In genomic region chr5:146461612-146462011, GRCm38 (mm10) we compare ENCODE assay signal across 32 mouse cellular contexts. TPM values are rescaled to one million over a fixed set of nuclear protein-coding genes. Genes with fewer than 3 reads are reported as not detected.
DNase-seq lines count a peak whose midpoint lies in the region; ATAC-seq lines count a peak whose summit lies in the region.
"Had no signal": no experiment of that assay in that cellular context is flagged by ENCODE, and none has a peak within 500 bp of the region (broad histone marks: within the 10 kb centered on the region; RNA-seq: fewer than 3 reads in every experiment).

No protein-coding gene starts in this region.

- no peaks in the 10 kb centered on the region for H3K9me3 ChIP-seq in kidney, embryonic 15.5 days (replicated peaks)
- no peaks in the 10 kb centered on the region for H3K9me3 ChIP-seq in kidney, embryonic 16.5 days (ENCODE audit: low read length)
- no peaks in the 10 kb centered on the region for H3K9me3 ChIP-seq in hindbrain, embryonic 14.5 days (ENCODE audit: control insufficient read depth, low read length)
- H3K9me3 ChIP-seq: embryonic facial prominence, embryonic 12.5 days; hindbrain, embryonic 15.5 days; intestine, embryonic 15.5 days; limb, embryonic 10.5 days; liver, embryonic 12.5 days; lung, embryonic 15.5 days; midbrain, embryonic 15.5 days had no signal

- 61% methylated on average over 8 of the region's 8 CpGs for WGBS in kidney, embryonic 15.5 days
- WGBS in kidney, embryonic 16.5 days: 55% methylated on average over 8 of the region's 8 CpGs
- 89% methylated on average over 8 of the region's 8 CpGs for WGBS in hindbrain, embryonic 14.5 days

- no peak overlapping the region for H3K9ac ChIP-seq in kidney, embryonic 15.5 days
- H3K9ac ChIP-seq in kidney, embryonic 16.5 days (replicated peaks; ENCODE audit: low read length): no peak overlapping the region
- H3K9ac ChIP-seq in hindbrain, embryonic 14.5 days: no peak overlapping the region
- H3K9ac ChIP-seq: embryonic facial prominence, embryonic 12.5 days; hindbrain, embryonic 15.5 days; intestine, embryonic 15.5 days; liver, embryonic 12.5 days; lung, embryonic 15.5 days; midbrain, embryonic 15.5 days had no signal

- no peak overlapping the region for H3K27ac ChIP-seq in kidney, embryonic 15.5 days
- H3K27ac ChIP-seq in kidney, embryonic 16.5 days (ENCODE audit: low read length): peak overlapping the region; percentile 52; the same call in 1 of the 2 replicates
- no peak overlapping the region for H3K27ac ChIP-seq in hindbrain, embryonic 14.5 days
- H3K27ac ChIP-seq: embryonic facial prominence, embryonic 12.5 days; gastrocnemius, adult 2 months; hindbrain, embryonic 15.5 days; intestine, embryonic 15.5 days; left cerebral cortex, adult 2 months; limb, embryonic 10.5 days; liver, embryonic 12.5 days; lung, embryonic 15.5 days; midbrain, embryonic 15.5 days had no signal

- H3K27me3 ChIP-seq in kidney, embryonic 15.5 days: no peaks in the 10 kb centered on the region
- H3K27me3 ChIP-seq in kidney, embryonic 16.5 days (ENCODE audit: insufficient read depth, low read length): no peaks in the 10 kb centered on the region
- H3K27me3 ChIP-seq in hindbrain, embryonic 14.5 days (ENCODE audit: control insufficient read depth, insufficient read depth, low read length): no peaks in the 10 kb centered on the region
- H3K27me3 ChIP-seq: embryonic facial prominence, embryonic 12.5 days; hindbrain, embryonic 15.5 days; intestine, embryonic 15.5 days; liver, embryonic 12.5 days; lung, embryonic 15.5 days; midbrain, embryonic 15.5 days had no signal

- no peak overlapping the region for H3K4me3 ChIP-seq in kidney, embryonic 15.5 days (replicated peaks)
- H3K4me3 ChIP-seq in kidney, embryonic 16.5 days (ENCODE audit: low read length): no peak overlapping the region
- no peak overlapping the region for H3K4me3 ChIP-seq in hindbrain, embryonic 14.5 days (replicated peaks; ENCODE audit: low read length)
- H3K4me3 ChIP-seq: embryonic facial prominence, embryonic 12.5 days; gastrocnemius, adult 2 months; hindbrain, embryonic 15.5 days; intestine, embryonic 15.5 days; left cerebral cortex, adult 2 months; limb, embryonic 10.5 days; liver, embryonic 12.5 days; lung, embryonic 15.5 days; midbrain, embryonic 15.5 days had no signal

- H3K4me1 ChIP-seq in kidney, embryonic 15.5 days: no peaks in the 10 kb centered on the region
- 0 out of 2 replicates have a peak, but pooled peaks cover 5% of the 10 kb centered on the region for H3K4me1 ChIP-seq in kidney, embryonic 16.5 days (ENCODE audit: insufficient read depth, low read length)
- H3K4me1 ChIP-seq in hindbrain, embryonic 14.5 days (replicated peaks; ENCODE audit: control insufficient read depth, insufficient read depth, low read length): no peaks in the 10 kb centered on the region
- H3K4me1 ChIP-seq: embryonic facial prominence, embryonic 12.5 days; hindbrain, embryonic 15.5 days; intestine, embryonic 15.5 days; limb, embryonic 10.5 days; liver, embryonic 12.5 days; lung, embryonic 15.5 days; midbrain, embryonic 15.5 days had no signal

- no peak overlapping the region for H3K4me2 ChIP-seq in kidney, embryonic 15.5 days
- no peak overlapping the region for H3K4me2 ChIP-seq in kidney, embryonic 16.5 days (replicated peaks; ENCODE audit: low read depth, low read length)
- no peak overlapping the region for H3K4me2 ChIP-seq in hindbrain, embryonic 14.5 days (replicated peaks)
- H3K4me2 ChIP-seq: embryonic facial prominence, embryonic 12.5 days; heart, embryonic 11.5 days; hindbrain, embryonic 15.5 days; intestine, embryonic 15.5 days; liver, embryonic 12.5 days; lung, embryonic 15.5 days; midbrain, embryonic 15.5 days had no signal

- no peak; the same call in 1 of the 2 replicates for ATAC-seq in kidney, embryonic 15.5 days (replicated peaks; ENCODE audit: low FRiP score)
- ATAC-seq in kidney, embryonic 16.5 days (ENCODE audit: low FRiP score, low TSS enrichment): peak; percentile 39; the same call in 1 of the 2 replicates
- no peak for ATAC-seq in hindbrain, embryonic 14.5 days (ENCODE audit: low FRiP score)
- ATAC-seq: forebrain, embryonic 16.5 days; intestine, embryonic 15.5 days; liver, embryonic 12.5 days; midbrain, embryonic 15.5 days had no signal

- H3K36me3 ChIP-seq in kidney, embryonic 15.5 days: no peaks in the 10 kb centered on the region
- H3K36me3 ChIP-seq in kidney, embryonic 16.5 days (ENCODE audit: insufficient read depth, low read length): no peaks in the 10 kb centered on the region
- peaks cover 55% of the 10 kb centered on the region for H3K36me3 ChIP-seq in hindbrain, embryonic 14.5 days (replicated peaks; ENCODE audit: control insufficient read depth, insufficient read depth)
- H3K36me3 ChIP-seq: intestine, embryonic 15.5 days; liver, embryonic 12.5 days; lung, embryonic 15.5 days had no signal

- DNase-seq in kidney, adult 11 months: peak; percentile 76
- DNase-seq in kidney, adult 18-20 months: peak; percentile 34
- DNase-seq in lung, postnatal 10 days: peak; percentile 11
- DNase-seq in frontal cortex, postnatal 36 days (ENCODE audit: low spot score in 2 of 2): no peak
- no peak for DNase-seq in layer of hippocampus, postnatal 10 days (ENCODE audit: low spot score in 2 of 2)
- no peak for DNase-seq in hindbrain, embryonic 14.5 days (ENCODE audit: low spot score)
- DNase-seq: adrenal gland, postnatal 25 days; cerebellum, adult 18-20 months; gastrocnemius, adult 2 months; right cerebral cortex, postnatal 25 days; thymus, postnatal 36 days had no signal

RNA-seq across cellular contexts. Expression of gene Gm6408, which starts 20.2 kb away (rescaled TPM):
- not detected in 2 replicates for polyA plus RNA-seq in kidney, embryonic 15.5 days (2015; fragmentation: Nextera tagmentation; extraction: Ambion mirVana)
- not detected in 2 replicates for polyA plus RNA-seq in kidney, embryonic 16.5 days (2015; fragmentation: Nextera tagmentation; extraction: Ambion mirVana)
- total RNA-seq in layer of hippocampus, postnatal 10 days (2021): not detected
- not detected in 2 replicates for polyA plus RNA-seq in hindbrain, embryonic 14.5 days (2014; fragmentation: Nextera tagmentation; extraction: Ambion mirVana)
- total RNA-seq: adrenal gland, postnatal 25 days; gastrocnemius, adult 2 months; heart, postnatal 10 days; layer of hippocampus, adult 8-10 months; left cerebral cortex, adult 2 months; megakaryocyte-erythroid progenitor cell, adult 5-6 weeks; neutrophil, adult 5-6 weeks had no signal
- polyA plus RNA-seq: C2C12; embryonic facial prominence, embryonic 12.5 days; forebrain, embryonic 16.5 days; gonadal fat pad, adult 2 months; heart, embryonic 11.5 days; intestine, embryonic 15.5 days; limb, embryonic 10.5 days; liver, embryonic 12.5 days; lung, embryonic 15.5 days; midbrain, embryonic 15.5 days; spleen, adult 2 months; stomach, embryonic 14.5 days had no signal

RNA-seq across cellular contexts. Expression of gene Gm6370, which starts 29.6 kb away (rescaled TPM):
- not detected in 2 replicates for polyA plus RNA-seq in kidney, embryonic 15.5 days (2015; fragmentation: Nextera tagmentation; extraction: Ambion mirVana)
- not detected in 2 replicates for polyA plus RNA-seq in kidney, embryonic 16.5 days (2015; fragmentation: Nextera tagmentation; extraction: Ambion mirVana)
- not detected for total RNA-seq in layer of hippocampus, postnatal 10 days (2021)
- not detected in 2 replicates for polyA plus RNA-seq in hindbrain, embryonic 14.5 days (2014; fragmentation: Nextera tagmentation; extraction: Ambion mirVana)
- total RNA-seq: adrenal gland, postnatal 25 days; gastrocnemius, adult 2 months; heart, postnatal 10 days; layer of hippocampus, adult 8-10 months; left cerebral cortex, adult 2 months; megakaryocyte-erythroid progenitor cell, adult 5-6 weeks; neutrophil, adult 5-6 weeks had no signal
- polyA plus RNA-seq: C2C12; cortical plate, adult 2 months; embryonic facial prominence, embryonic 12.5 days; forebrain, embryonic 16.5 days; gonadal fat pad, adult 2 months; heart, embryonic 11.5 days; hindbrain, embryonic 15.5 days; intestine, embryonic 15.5 days; limb, embryonic 10.5 days; liver, embryonic 12.5 days; lung, embryonic 15.5 days; midbrain, embryonic 15.5 days; spleen, adult 2 months; stomach, embryonic 14.5 days had no signal

RNA-seq across cellular contexts. Expression of gene 4930449I24Rik, which starts 40.6 kb away (rescaled TPM):
- not detected in 2 replicates for polyA plus RNA-seq in kidney, embryonic 15.5 days (2015; fragmentation: Nextera tagmentation; extraction: Ambion mirVana)
- not detected in 2 replicates for polyA plus RNA-seq in kidney, embryonic 16.5 days (2015; fragmentation: Nextera tagmentation; extraction: Ambion mirVana)
- not detected for total RNA-seq in layer of hippocampus, postnatal 10 days (2021)
- not detected in 2 replicates for polyA plus RNA-seq in hindbrain, embryonic 14.5 days (2014; fragmentation: Nextera tagmentation; extraction: Ambion mirVana)
- total RNA-seq: adrenal gland, postnatal 25 days; gastrocnemius, adult 2 months; heart, postnatal 10 days; layer of hippocampus, adult 8-10 months; left cerebral cortex, adult 2 months; megakaryocyte-erythroid progenitor cell, adult 5-6 weeks; neutrophil, adult 5-6 weeks had no signal
- polyA plus RNA-seq: C2C12; cortical plate, adult 2 months; embryonic facial prominence, embryonic 12.5 days; forebrain, embryonic 16.5 days; heart, embryonic 11.5 days; hindbrain, embryonic 15.5 days; intestine, embryonic 15.5 days; limb, embryonic 10.5 days; liver, embryonic 12.5 days; lung, embryonic 15.5 days; midbrain, embryonic 15.5 days; spleen, adult 2 months; stomach, embryonic 14.5 days had no signal

RNA-seq across cellular contexts. Expression of gene Gm3402, which starts 52.3 kb away (rescaled TPM):
- polyA plus RNA-seq in kidney, embryonic 15.5 days (2015; fragmentation: Nextera tagmentation; extraction: Ambion mirVana): not detected in 2 replicates
- not detected in 2 replicates for polyA plus RNA-seq in kidney, embryonic 16.5 days (2015; fragmentation: Nextera tagmentation; extraction: Ambion mirVana)
- not detected for total RNA-seq in layer of hippocampus, postnatal 10 days (2021)
- not detected in 2 replicates for polyA plus RNA-seq in hindbrain, embryonic 14.5 days (2014; fragmentation: Nextera tagmentation; extraction: Ambion mirVana)
- total RNA-seq: adrenal gland, postnatal 25 days; gastrocnemius, adult 2 months; heart, postnatal 10 days; layer of hippocampus, adult 8-10 months; left cerebral cortex, adult 2 months; megakaryocyte-erythroid progenitor cell, adult 5-6 weeks; neutrophil, adult 5-6 weeks had no signal
- polyA plus RNA-seq: C2C12; cortical plate, adult 2 months; embryonic facial prominence, embryonic 12.5 days; forebrain, embryonic 16.5 days; gonadal fat pad, adult 2 months; heart, embryonic 11.5 days; hindbrain, embryonic 15.5 days; intestine, embryonic 15.5 days; limb, embryonic 10.5 days; liver, embryonic 12.5 days; lung, embryonic 15.5 days; midbrain, embryonic 15.5 days; spleen, adult 2 months; stomach, embryonic 14.5 days had no signal

Comparison
In these comparisons a context has a peak if more than half of its experiments do, and no peak if none do; other contexts are left out.
1. DNase-seq: peak in kidney, adult 11 months (single experiment), kidney, adult 18-20 months (single experiment) and lung, postnatal 10 days (single experiment); none in frontal cortex, postnatal 36 days (0 of 2), layer of hippocampus, postnatal 10 days (0 of 2) and hindbrain, embryonic 14.5 days (single experiment).